Mouse (Mus musculus) megakaryocyte progenitor cell, adult 5-6 weeks (primary cell): ENCODE data around the gene Hoxa3. TPM values are rescaled to one million over a fixed set of nuclear protein-coding genes. Genes with fewer than 3 reads are reported as not detected.

Source experiments
- ATAC-seq: replicated peaks from 2 replicates; pipeline ENCODE4 v1.8.0; 2016; ENCODE audit warnings: mild to moderate bottlenecking, moderate TSS enrichment, inconsistent platforms; ENCODE audit not compliant: poor library complexity
- total RNA-seq, 2 experiments: library from RNA; stranded (forward) in 1 of 2; stranded (reverse) in 1 of 2; fragments of 157-497, 149-512 nt in 1 of 2; fragments of 200-1000 nt in 1 of 2; gene quantifications; 2 replicates each; pipeline versions ENCODE4 v1.2.3 to v1.2.4; 2015 to 2017

Gene Hoxa3
- total RNA-seq, 2 experiments from 2014 or later: 0.42 to 2.1 TPM

DNA sequence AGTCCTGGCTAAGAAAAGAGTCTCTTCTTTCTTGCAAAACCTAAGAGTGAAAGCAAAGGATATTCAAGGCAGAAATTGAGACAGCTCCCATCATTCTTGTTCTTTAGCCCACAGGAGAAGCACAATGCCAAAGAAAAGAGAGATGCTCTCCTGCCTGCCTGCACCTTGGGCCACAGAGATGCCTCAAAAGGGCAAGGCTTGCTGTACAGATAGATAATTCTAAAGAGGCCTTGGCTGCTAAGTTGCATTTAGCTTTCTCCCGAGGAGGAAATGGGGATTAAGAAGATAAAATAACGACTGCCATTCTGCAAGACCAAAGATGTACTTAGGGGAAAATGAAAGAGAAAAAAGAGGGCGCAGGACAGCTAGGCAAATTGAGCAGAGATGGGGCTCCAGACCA is 33.8 kb upstream of the Hoxa3 start:
- no peak for ATAC-seq

DNA sequence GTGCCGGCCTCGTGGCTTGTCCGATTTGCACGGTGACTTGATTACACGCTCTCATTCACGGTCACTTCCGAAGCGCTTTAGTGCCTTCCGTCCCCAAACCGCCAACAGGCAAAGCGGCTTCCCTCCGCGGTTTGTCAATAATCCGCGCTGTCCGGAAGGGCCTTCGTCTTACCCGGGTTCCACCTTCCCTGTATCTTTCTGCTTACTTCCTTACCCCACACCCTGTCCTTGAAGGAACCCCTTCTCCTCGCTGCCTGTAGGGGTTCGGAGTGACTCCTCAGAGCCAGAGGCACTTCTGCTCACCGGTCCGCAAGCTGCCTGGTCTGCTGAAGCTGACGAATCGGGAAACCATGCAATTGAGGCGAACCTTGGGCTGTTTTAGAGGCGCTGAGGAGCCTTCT is 33.3 kb upstream of the Hoxa3 start:
- ATAC-seq: peak; percentile 59

DNA sequence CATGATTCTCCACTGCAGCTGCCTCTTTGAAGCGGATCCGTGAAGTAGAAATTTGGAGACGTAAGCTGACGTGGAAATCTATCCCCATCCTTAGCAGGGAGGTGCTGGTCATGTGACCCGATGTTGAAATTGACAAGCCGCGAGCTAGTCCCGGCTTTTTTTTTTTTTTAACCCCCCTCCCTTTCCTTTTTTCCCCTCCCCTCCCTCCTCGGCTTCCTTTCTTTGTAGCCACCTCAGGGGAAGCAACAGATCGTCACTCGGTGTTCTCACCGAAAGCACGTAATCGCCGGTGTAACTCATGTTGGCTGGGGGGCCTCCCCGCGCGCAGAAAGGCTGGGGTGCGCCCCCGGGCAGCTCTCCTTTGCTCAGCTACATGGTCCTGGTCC is 32.6 kb upstream of the Hoxa3 start, which contains the start of gene Hoxa11:
Gene Hoxa11 (minus strand): TSS at position 54 of the 386 bp plus-strand sequence.
- no peak for ATAC-seq

DNA sequence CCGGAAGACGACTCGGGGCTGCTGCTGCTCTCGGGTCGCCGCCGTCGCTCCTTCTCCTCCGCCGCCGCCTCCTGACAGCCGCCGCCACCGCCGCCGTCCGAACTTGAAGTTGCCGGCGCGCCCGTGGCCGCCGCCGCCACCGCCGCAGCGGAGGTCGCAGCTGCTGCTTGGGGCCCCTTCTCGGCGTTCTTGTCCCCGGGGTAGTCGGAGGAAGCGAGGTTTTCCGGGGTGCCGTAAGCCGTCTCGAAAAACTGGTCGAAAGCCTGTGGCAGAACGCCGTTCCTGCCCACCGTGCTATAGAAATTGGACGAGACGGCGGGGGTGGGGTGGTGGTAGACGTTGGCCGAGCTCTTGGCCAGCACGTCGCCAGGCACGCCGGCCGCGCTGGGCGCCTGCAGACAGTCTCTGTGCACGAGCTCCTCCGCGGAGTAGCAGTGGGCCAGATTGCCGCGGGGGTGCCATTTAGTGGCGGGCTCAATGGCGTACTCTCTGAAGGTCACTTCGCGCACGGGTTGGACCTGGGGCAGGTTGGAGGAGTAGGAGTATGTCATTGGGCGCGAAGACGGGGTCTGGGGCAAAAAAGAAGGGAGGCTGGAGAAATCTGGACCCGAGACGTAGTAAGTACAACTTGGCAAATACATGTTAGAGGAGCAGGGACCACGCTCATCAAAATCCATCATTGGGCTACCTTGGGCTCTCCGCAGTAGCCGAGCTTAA is 32.1 kb upstream of the Hoxa3 start:
- no peak for ATAC-seq

GRCm38 (mm10) chr6:52244471-52245039 is 31.4 kb upstream of the Hoxa3 start:
- ATAC-seq: no peak

DNA sequence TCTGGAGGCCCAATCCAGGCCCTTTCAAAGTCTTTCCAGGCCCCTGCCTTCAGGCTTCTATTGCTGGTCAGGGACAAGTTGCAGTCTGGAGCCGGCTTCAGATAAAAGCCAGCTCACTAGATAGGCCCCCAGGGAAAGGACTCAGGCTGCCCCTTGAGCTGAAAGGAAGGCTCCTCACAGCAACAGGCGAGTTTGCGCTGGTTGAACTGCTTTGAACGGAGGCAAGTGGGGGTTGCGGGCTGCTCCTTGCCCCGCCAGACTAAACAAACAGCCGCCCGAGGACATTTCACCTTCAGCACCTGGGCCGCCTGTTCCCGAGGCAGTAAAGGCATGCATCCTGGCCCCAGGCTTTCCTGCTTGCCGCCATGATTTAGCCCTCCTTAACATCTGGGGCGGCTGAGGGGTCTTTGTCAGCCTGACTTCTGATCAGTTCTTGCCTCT is 30.6 kb upstream of the Hoxa3 start:
- ATAC-seq: no peak

GRCm38 (mm10) chr6:52242801-52243332 is 29.7 kb upstream of the Hoxa3 start:
- no peak for ATAC-seq

- no peak for ATAC-seq
These were observed 28.0 kb upstream of the Hoxa3 start for GRCm38 (mm10) chr6:52241001-52241621.

DNA sequence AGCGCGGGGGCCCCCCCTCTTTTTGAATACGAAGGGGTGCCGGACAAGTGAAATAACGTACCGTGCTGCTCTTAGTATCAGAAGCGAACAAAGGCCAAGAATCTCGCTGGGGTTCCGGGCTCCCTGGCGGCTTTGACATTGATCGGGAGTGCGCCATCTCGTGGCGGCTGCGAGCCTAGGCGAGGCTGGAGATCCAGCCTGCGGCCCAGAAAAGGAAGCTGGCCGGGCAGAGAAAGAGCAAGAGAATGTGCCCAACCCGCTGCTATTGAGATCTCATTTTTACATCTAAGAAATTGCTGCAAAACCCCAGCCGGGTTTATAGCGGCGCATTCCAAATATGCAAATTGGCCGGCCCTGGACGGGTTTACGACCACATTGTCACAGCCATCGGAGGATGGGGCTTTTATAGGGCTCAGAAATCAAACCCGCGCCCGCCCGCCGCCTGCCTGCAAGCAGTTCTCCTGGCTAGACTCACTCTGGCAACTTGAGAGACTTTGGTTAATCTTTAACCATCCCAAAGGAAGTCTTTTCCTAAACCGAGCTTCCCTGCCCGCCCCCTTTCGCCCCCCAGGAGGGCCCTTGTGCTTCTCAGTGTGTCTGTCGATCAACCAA is 27.4 kb upstream of the Hoxa3 start, which contains the start of gene Hoxa10:
Gene Hoxa10 (minus strand): TSS at position 466 of the 612 bp plus-strand sequence.
- ATAC-seq: peak; percentile 90

GRCm38 (mm10) chr6:52239625-52240388 is 26.7 kb upstream of the Hoxa3 start:
- ATAC-seq: no peak

DNA sequence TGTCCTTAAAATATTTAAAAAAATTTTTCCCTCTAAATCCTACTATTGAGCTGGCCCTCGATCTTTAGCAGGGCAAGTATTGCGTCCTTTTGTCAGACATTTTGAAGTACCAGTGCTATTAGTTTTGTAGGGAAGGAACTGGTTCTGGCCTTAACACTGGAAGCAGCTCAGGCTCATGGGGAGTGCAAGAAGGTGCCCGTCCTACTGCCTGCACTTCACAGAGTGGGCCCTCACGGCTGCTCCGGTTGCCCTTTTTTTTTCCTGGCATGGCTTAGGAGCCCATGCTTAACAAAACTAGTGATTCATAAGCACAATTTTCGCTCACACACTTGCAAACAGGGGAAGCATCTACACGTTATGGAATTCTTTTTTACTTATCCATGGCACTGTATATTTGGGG is 25.8 kb upstream of the Hoxa3 start:
- no peak for ATAC-seq

DNA sequence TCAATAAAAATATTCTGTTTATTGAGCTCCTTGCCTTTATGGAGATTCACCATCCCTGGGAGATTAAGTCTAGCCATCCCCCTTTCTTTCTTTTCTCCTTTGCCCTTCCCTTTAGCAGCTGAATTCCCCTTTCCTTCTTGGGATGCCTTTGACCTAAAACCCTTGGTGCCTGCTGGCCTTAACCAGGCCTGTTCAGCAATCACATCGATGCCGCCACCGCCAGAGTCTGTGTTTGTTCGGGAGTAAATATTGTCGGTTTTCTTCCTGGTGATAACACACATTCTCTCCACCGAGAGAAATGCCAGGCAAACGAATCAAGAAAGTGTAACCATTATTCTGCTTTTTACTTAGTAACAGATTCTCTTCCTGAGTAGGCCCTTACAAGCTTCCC is 25.0 kb upstream of the Hoxa3 start:
- ATAC-seq: no peak

GRCm38 (mm10) chr6:52237346-52238154 is 24.4 kb upstream of the Hoxa3 start:
- ATAC-seq: no peak

- ATAC-seq: no peak
These were observed 23.7 kb upstream of the Hoxa3 start for GRCm38 (mm10) chr6:52236806-52237205.

DNA sequence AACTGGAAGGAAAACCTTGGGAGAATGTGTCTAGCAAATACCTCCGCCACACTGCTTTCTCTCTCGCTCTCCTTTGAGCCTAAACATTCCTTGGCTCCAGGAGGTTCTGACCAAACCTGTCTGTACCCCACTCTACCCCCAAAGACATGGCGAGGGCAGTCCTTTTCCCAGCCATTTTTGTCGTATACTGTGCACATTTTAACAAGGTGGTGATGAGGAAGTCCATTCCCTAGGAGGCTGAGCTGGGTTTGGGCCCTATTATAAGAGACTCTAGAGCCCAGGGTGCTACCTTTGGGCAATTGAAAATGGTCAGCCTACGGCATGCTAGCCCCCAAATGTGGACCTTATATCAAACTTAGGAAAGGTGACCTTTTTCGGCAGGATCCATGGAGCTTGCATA is 22.7 kb upstream of the Hoxa3 start:
- ATAC-seq: no peak

- no peak for ATAC-seq
These were observed 22.1 kb upstream of the Hoxa3 start for GRCm38 (mm10) chr6:52235267-52235666.

GRCm38 (mm10) chr6:52234428-52235140 is 21.4 kb upstream of the Hoxa3 start:
- ATAC-seq: no peak

DNA sequence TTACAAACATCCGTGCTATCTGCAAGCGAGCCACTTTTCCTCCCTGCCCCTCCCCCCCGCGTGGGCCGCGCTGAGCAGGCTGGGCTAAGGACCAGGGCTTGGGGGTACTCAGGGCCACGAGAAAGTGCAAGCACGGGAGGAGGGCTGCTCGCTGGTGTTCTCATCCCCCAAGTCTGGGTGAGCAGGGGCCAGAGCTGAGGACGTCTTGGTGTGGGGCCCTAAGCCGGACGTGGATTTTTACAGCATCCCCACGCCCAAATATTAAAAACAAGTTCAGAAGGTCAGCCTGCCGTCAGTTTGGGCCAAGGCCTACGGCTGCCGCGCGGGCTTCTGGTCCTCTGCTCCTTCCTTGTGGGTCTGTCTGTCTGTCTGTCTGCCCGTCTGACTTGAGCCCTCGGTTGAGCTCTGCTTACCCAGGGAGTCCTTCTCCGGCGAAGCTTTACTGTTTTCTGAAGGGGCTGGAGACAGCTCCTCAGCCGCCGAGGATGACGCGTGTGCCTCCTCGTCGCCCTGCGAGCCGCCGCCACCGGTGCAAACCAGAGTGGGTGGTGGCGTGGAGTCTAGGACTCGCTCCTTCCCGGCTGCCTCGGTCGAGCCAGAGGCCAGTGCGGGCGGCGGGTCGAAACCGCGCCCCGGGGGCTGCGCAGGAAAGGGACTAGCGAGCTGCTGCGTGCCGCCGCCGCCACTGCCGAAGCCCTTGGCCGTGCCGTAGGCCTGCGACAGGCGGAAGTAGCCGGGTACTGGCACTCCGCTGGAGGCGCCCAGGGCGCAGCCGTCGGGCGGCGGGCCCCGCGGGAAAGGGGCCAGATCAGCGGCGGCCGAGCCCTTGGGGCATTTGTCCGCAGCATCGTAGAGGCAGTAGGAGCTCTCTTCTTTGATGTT is 20.7 kb upstream of the Hoxa3 start:
- ATAC-seq: no peak
